ENCODE assay signal across 9 mouse cellular contexts in the genomic region with DNA sequence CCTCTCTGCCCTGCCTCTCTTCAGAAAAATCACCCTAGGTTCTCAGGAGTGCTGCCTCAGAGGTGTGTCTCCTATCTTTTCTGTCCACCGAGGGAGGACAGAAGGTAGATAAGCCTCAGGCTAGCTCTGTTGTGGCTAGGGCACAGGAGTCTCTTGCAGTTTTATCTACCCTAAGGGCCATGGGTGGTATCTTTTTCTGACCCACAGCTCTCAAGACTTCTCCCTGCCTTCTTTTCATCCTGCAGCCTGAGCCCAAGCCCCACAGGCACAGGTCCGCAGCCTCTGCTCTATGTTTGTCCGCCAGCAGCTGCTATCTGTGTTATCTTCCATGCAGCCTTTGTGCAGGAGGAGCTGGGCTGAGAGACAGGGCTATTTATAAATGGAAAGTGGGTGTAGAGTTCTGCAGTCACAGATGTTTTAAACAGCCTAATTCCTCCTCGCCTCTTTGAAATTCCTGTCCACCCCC. TPM values are rescaled to one million over a fixed set of nuclear protein-coding genes. Genes with fewer than 3 reads are reported as not detected.
DNase-seq lines count a peak whose midpoint lies in the region; ATAC-seq and TF ChIP-seq lines count a peak whose summit lies in the region.
"Had no signal": no experiment of that assay in that cellular context is flagged by ENCODE, and none has a peak within 500 bp of the region (broad histone marks: within the 10 kb centered on the region; RNA-seq: fewer than 3 reads in every experiment).

No protein-coding gene starts in this region.

- peak; percentile 84 for TF ChIP-seq EP300 in liver, embryonic 14.5 days (IDR thresholded peaks at IDR 0.05; ENCODE audit: low read depth)

- no peaks in the 10 kb centered on the region for H3K27me3 ChIP-seq in heart, embryonic 13.5 days (replicated peaks)
- H3K27me3 ChIP-seq in liver, embryonic 14.5 days (ENCODE audit: control insufficient read depth, insufficient read depth, low read length): no peaks in the 10 kb centered on the region
- H3K27me3 ChIP-seq in stomach, embryonic 15.5 days (replicated peaks): no peaks in the 10 kb centered on the region
- H3K27me3 ChIP-seq: limb, embryonic 12.5 days had no signal

- no peaks in the 10 kb centered on the region; the same call in 1 of the 2 replicates for H3K9me3 ChIP-seq in heart, embryonic 13.5 days
- H3K9me3 ChIP-seq in liver, embryonic 14.5 days (ENCODE audit: control insufficient read depth, low read length): no peaks in the 10 kb centered on the region
- no peaks in the 10 kb centered on the region for H3K9me3 ChIP-seq in stomach, embryonic 15.5 days
- H3K9me3 ChIP-seq: limb, embryonic 12.5 days had no signal

- H3K27ac ChIP-seq in heart, embryonic 13.5 days (replicated peaks): peak overlapping the region; percentile 97
- peak overlapping the region; percentile 91 for H3K27ac ChIP-seq in liver, embryonic 14.5 days
- peak overlapping the region; percentile 12; the same call in 1 of the 2 replicates for H3K27ac ChIP-seq in stomach, embryonic 15.5 days
- H3K27ac ChIP-seq: limb, embryonic 12.5 days had no signal

- peak; percentile 69; the same call in 1 of the 2 replicates for ATAC-seq in heart, embryonic 13.5 days (ENCODE audit: extremely low read depth, insufficient number of reproducible peaks, low FRiP score, low TSS enrichment)
- ATAC-seq in liver, embryonic 14.5 days (ENCODE audit: insufficient read depth): peak; percentile 91
- ATAC-seq in stomach, embryonic 15.5 days (ENCODE audit: insufficient read depth, low FRiP score, low read depth): peak; percentile 81

- H3K4me2 ChIP-seq in heart, embryonic 13.5 days: peak overlapping the region; percentile 66
- peak overlapping the region; percentile 70 for H3K4me2 ChIP-seq in liver, embryonic 14.5 days (ENCODE audit: low read depth)
- H3K4me2 ChIP-seq in stomach, embryonic 15.5 days: peak overlapping the region; percentile 24; the same call in 1 of the 2 replicates
- H3K4me2 ChIP-seq: limb, embryonic 12.5 days had no signal

- under 1% methylated on average over 4 of the region's 4 CpGs for WGBS in heart, embryonic 13.5 days
- 2% methylated on average over 4 of the region's 4 CpGs for WGBS in liver, embryonic 14.5 days (ENCODE audit: insufficient replicate concordance)
- WGBS in stomach, embryonic 15.5 days: 16% methylated on average over 4 of the region's 4 CpGs

- peak overlapping the region; percentile 75 for H3K9ac ChIP-seq in heart, embryonic 13.5 days
- peak overlapping the region; percentile 60 for H3K9ac ChIP-seq in liver, embryonic 14.5 days (replicated peaks)
- no peak overlapping the region for H3K9ac ChIP-seq in stomach, embryonic 15.5 days
- H3K9ac ChIP-seq: limb, embryonic 12.5 days had no signal

- peak overlapping the region; percentile 25; the same call in 1 of the 2 replicates for H3K4me3 ChIP-seq in heart, embryonic 13.5 days
- H3K4me3 ChIP-seq in liver, embryonic 14.5 days (ENCODE audit: insufficient read depth in 1 of 2, low read depth in 2 of 2, low read length in 2 of 2): peak overlapping the region in 1 of 2 experiments; percentile 25; a peak in 1 of 4 replicates
- no peak overlapping the region for H3K4me3 ChIP-seq in stomach, embryonic 15.5 days (replicated peaks)
- H3K4me3 ChIP-seq: limb, embryonic 12.5 days had no signal

- peak; percentile 58 to 72 for DNase-seq in layer of hippocampus, adult 18-20 months (ENCODE audit: low spot score in 2 of 2)
- DNase-seq in layer of hippocampus, postnatal 25 days (ENCODE audit: extremely low spot score in 1 of 2, low spot score in 1 of 2): no peak
- DNase-seq in c-Kit-positive CD71-positive TER-119-positive erythroid progenitor cells, embryonic 14.5 days (ENCODE audit: low spot score): peak; percentile 67
- DNase-seq in liver, embryonic 14.5 days (ENCODE audit: low read depth in 3 of 3, low spot score in 3 of 3): peak; percentile 57 to 70 (median 69)
- DNase-seq in thymus, adult 18-20 months: no peak
- no peak for DNase-seq in kidney, postnatal 25 days

- peaks cover 31% of the 10 kb centered on the region for H3K36me3 ChIP-seq in heart, embryonic 13.5 days
- H3K36me3 ChIP-seq in liver, embryonic 14.5 days (replicated peaks; ENCODE audit: control insufficient read depth, insufficient read depth, low read depth): peaks cover 11% of the 10 kb centered on the region
- H3K36me3 ChIP-seq in stomach, embryonic 15.5 days: peaks cover 5% of the 10 kb centered on the region; the same call in 1 of the 2 replicates

- peaks cover 43% of the 10 kb centered on the region for H3K4me1 ChIP-seq in heart, embryonic 13.5 days
- H3K4me1 ChIP-seq in liver, embryonic 14.5 days (replicated peaks; ENCODE audit: control insufficient read depth in 2 of 2, insufficient read depth in 2 of 2, low read length in 1 of 2): peaks cover 27 to 41% of the 10 kb centered on the region in 2 experiments
- peaks cover 4% of the 10 kb centered on the region; the same call in 1 of the 2 replicates for H3K4me1 ChIP-seq in stomach, embryonic 15.5 days
- H3K4me1 ChIP-seq: limb, embryonic 12.5 days had no signal

- TF ChIP-seq CTCF in liver, embryonic 14.5 days (IDR thresholded peaks at IDR 0.05; ENCODE audit: low read depth): peak; percentile 7; the same call in 1 of the 2 replicates

RNA-seq across cellular contexts. Expression of a gene that starts 15.5 kb away (rescaled TPM):
- 100 to 1,000 TPM; 198 to 208 TPM for total RNA-seq in layer of hippocampus, adult 18-20 months (2021)
- total RNA-seq in layer of hippocampus, postnatal 25 days (2021): 100 to 1,000 TPM; 209 to 222 TPM
- 9.8 and 12.9 TPM in 2 replicates for polyA plus RNA-seq in heart, embryonic 13.5 days (2015; fragmentation: Nextera tagmentation; extraction: Ambion mirVana)
- 1.9 and 2.2 TPM in 2 replicates for polyA plus RNA-seq in liver, embryonic 14.5 days (2012; rRNA removed)
- polyA plus RNA-seq in liver, embryonic 14.5 days (2014; fragmentation: Nextera tagmentation; extraction: Ambion mirVana): 2.5 and 2.7 TPM in 2 replicates
- polyA plus RNA-seq in stomach, embryonic 15.5 days (2015; fragmentation: Nextera tagmentation; extraction: Ambion mirVana): 10.3 and 13.5 TPM in 2 replicates

RNA-seq across cellular contexts. Expression of a gene that starts 23.2 kb away (rescaled TPM):
- 100 to 1,000 TPM; 102 to 110 TPM for total RNA-seq in layer of hippocampus, adult 18-20 months (2021)
- 100 to 1,000 TPM; 116 to 124 TPM for total RNA-seq in layer of hippocampus, postnatal 25 days (2021)
- polyA plus RNA-seq in heart, embryonic 13.5 days (2015; fragmentation: Nextera tagmentation; extraction: Ambion mirVana): 205 and 253 TPM in 2 replicates
- polyA plus RNA-seq in liver, embryonic 14.5 days (2012; rRNA removed): 43.9 and 52.2 TPM in 2 replicates
- polyA plus RNA-seq in liver, embryonic 14.5 days (2014; fragmentation: Nextera tagmentation; extraction: Ambion mirVana): 128 and 135 TPM in 2 replicates
- 232 and 237 TPM in 2 replicates for polyA plus RNA-seq in stomach, embryonic 15.5 days (2015; fragmentation: Nextera tagmentation; extraction: Ambion mirVana)

RNA-seq across cellular contexts. Expression of a gene that starts 34.4 kb away (rescaled TPM):
- 10 to 100 TPM; 37.1 to 37.9 TPM for total RNA-seq in layer of hippocampus, adult 18-20 months (2021)
- total RNA-seq in layer of hippocampus, postnatal 25 days (2021): 10 to 100 TPM; 32.5 to 43.0 TPM
- polyA plus RNA-seq in heart, embryonic 13.5 days (2015; fragmentation: Nextera tagmentation; extraction: Ambion mirVana): 26.8 and 27.7 TPM in 2 replicates
- 7.9 and 8.8 TPM in 2 replicates for polyA plus RNA-seq in liver, embryonic 14.5 days (2012; rRNA removed)
- 13.4 and 14.6 TPM in 2 replicates for polyA plus RNA-seq in liver, embryonic 14.5 days (2014; fragmentation: Nextera tagmentation; extraction: Ambion mirVana)
- polyA plus RNA-seq in stomach, embryonic 15.5 days (2015; fragmentation: Nextera tagmentation; extraction: Ambion mirVana): 27.4 and 29.3 TPM in 2 replicates

RNA-seq across cellular contexts. Expression of a gene that starts 34.5 kb away (rescaled TPM):
- total RNA-seq in layer of hippocampus, adult 18-20 months (2021): 100 to 1,000 TPM; 225 to 240 TPM
- total RNA-seq in layer of hippocampus, postnatal 25 days (2021): 100 to 1,000 TPM; 219 to 254 TPM
- 314 and 369 TPM in 2 replicates for polyA plus RNA-seq in heart, embryonic 13.5 days (2015; fragmentation: Nextera tagmentation; extraction: Ambion mirVana)
- polyA plus RNA-seq in liver, embryonic 14.5 days (2012; rRNA removed): 73.4 and 79.0 TPM in 2 replicates
- 138 and 144 TPM in 2 replicates for polyA plus RNA-seq in liver, embryonic 14.5 days (2014; fragmentation: Nextera tagmentation; extraction: Ambion mirVana)
- polyA plus RNA-seq in stomach, embryonic 15.5 days (2015; fragmentation: Nextera tagmentation; extraction: Ambion mirVana): 211 and 241 TPM in 2 replicates

Comparison
In these comparisons a context has a peak if more than half of its experiments do, and no peak if none do; other contexts are left out.
1. DNase-seq: peak in layer of hippocampus, adult 18-20 months (2 of 2), c-Kit-positive CD71-positive TER-119-positive erythroid progenitor cells, embryonic 14.5 days (single experiment) and liver, embryonic 14.5 days (3 of 3); none in layer of hippocampus, postnatal 25 days (0 of 2), thymus, adult 18-20 months (0 of 2) and kidney, postnatal 25 days (0 of 2).
2. H3K27ac ChIP-seq: peak in every context shown above with its lines; median percentile 97 in heart, embryonic 13.5 days; 91 in liver, embryonic 14.5 days; 12 in stomach, embryonic 15.5 days.
3. Peak in every context shown above with its lines, with median percentiles within 50 percentile points of each other: ATAC-seq and H3K4me2 ChIP-seq.